Mouse (Mus musculus): ENCODE measurements at regions not wholly inside any gene's neighbourhood (a gene's known extent, or its start where the extent isn't known, plus 50 kb on each side); places are given as distances from the start of the nearest gene placed in this dataset.

DNA sequence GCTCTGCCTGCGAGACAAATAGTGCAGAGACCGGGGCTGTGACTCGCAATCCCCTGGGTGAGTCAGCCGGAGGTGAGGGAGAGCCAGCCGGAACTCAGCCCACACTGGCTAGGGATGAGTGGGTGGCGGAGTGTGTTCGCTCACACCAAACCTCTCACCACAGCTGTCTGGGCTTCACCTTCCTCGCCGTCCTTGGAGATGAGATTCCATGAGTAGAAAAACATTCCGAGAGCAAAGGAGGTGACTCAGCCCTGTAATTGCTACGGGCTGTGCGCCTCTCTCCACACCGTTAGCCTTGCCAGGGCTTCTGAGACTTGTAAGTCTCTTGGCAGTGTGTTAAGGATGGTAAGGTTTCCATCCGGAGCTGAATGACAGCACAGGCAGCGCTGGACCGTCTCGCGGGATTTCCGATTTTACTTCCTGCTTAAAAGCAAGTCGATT is 60.7 kb upstream of the Ank start:
- DNase-seq (ENCODE audit: low spot score in 2 of 2), result peak; percentile 3 to 10

GRCm38 (mm10) chr15:27409856-27410255 is 56.6 kb upstream of the Ank start:
- DNase-seq (ENCODE audit: low spot score in 2 of 2), result no peak

- DNase-seq (ENCODE audit: low spot score in 2 of 2), result no peak
Observed at GRCm38 (mm10) chr15:27412304-27412703, 54.2 kb upstream of the Ank start.

- DNase-seq (ENCODE audit: low spot score in 2 of 2), result no peak
Observed at GRCm38 (mm10) chr15:27412761-27413160, 53.7 kb upstream of the Ank start.

DNA sequence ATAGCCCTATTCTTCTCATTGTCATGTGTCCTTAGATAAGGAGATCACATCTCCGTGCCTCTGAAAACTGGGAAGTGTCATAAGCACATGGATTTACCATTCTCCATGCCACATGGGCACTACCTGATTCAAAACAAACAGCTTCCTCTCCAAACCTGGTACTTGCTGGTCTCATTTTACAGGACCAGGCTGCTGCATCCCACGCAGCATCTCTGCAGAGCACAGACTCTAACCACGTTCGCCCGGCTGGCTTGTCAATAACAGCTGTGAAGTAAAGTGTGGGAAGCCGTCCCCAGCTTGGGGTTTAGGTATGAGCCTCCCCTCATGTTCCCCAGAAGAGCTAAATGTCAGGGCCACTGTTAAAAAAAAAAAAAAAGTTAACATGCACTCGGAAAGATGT is 53.0 kb upstream of the Ank start:
- no peak for DNase-seq (ENCODE audit: low spot score in 2 of 2)

DNA sequence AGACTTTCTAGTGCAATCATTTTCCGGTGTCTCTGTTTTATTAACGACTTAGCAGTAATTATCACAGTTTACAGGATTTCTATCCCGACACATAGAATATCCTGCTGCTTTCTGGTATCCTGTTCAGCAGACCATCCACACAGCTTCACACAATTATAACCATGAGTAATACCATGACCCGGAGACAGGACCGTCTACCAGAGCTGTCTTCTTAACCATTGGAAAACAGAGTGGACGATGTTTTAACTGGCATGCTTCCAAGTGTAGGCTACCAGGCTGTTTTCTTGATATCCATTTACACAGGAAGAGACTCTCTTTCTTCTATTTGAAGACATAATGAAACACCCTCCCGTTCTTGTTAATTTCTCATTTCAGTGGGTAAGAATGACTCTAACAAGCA is 51.7 kb upstream of the Ank start:
- DNase-seq (ENCODE audit: low spot score in 2 of 2), result no peak
